ENCODE assay signal across 8 mouse cellular contexts in genomic region chr3:98336661-98337654, GRCm38 (mm10). TPM values are rescaled to one million over a fixed set of nuclear protein-coding genes. Genes with fewer than 3 reads are reported as not detected.
DNase-seq lines count a peak whose midpoint lies in the region; ATAC-seq and TF ChIP-seq lines count a peak whose summit lies in the region.

No protein-coding gene starts in this region.

- no peak for TF ChIP-seq CTCF in forebrain, postnatal 0 days (IDR thresholded peaks at IDR 0.05; ENCODE audit: low read depth)
- TF ChIP-seq CTCF in stomach, postnatal 0 days (IDR thresholded peaks at IDR 0.05; ENCODE audit: low read depth) = no peak

- WGBS in forebrain, postnatal 0 days = 57% methylated on average over 22 of the region's 22 CpGs
- WGBS in liver, embryonic 15.5 days (ENCODE audit: insufficient replicate concordance) = 63% methylated on average over 22 of the region's 22 CpGs
- WGBS in stomach, postnatal 0 days = 73% methylated on average over 22 of the region's 22 CpGs

- H3K27me3 ChIP-seq in forebrain, postnatal 0 days (ENCODE audit: insufficient read depth, low read length) = no peaks in the 10 kb centered on the region
- no peaks in the 10 kb centered on the region for H3K27me3 ChIP-seq in liver, embryonic 15.5 days
- H3K27me3 ChIP-seq in stomach, postnatal 0 days (ENCODE audit: control insufficient read depth, insufficient read depth, low read length) = no peaks in the 10 kb centered on the region

- no peak overlapping the region for H3K4me3 ChIP-seq in forebrain, postnatal 0 days (ENCODE audit: low read depth, low read length)
- peak overlapping the region; percentile 68 for H3K4me3 ChIP-seq in liver, embryonic 15.5 days (replicated peaks)
- H3K4me3 ChIP-seq in stomach, postnatal 0 days (ENCODE audit: low read depth, low read length) = no peak overlapping the region

- peak overlapping the region; percentile 90 for H3K4me2 ChIP-seq in forebrain, postnatal 0 days (ENCODE audit: low read depth)
- peak overlapping the region; percentile 88 for H3K4me2 ChIP-seq in liver, embryonic 15.5 days
- H3K4me2 ChIP-seq in stomach, postnatal 0 days (replicated peaks; ENCODE audit: low read depth) = no peak overlapping the region

- H3K9me3 ChIP-seq in forebrain, postnatal 0 days (ENCODE audit: low read length) = no peaks in the 10 kb centered on the region
- H3K9me3 ChIP-seq in liver, embryonic 15.5 days (replicated peaks) = no peaks in the 10 kb centered on the region
- no peaks in the 10 kb centered on the region for H3K9me3 ChIP-seq in stomach, postnatal 0 days (ENCODE audit: control insufficient read depth, low read length)

- H3K36me3 ChIP-seq in forebrain, postnatal 0 days (ENCODE audit: insufficient read depth) = no peaks in the 10 kb centered on the region
- H3K36me3 ChIP-seq in liver, embryonic 15.5 days (replicated peaks) = peaks cover 9% of the 10 kb centered on the region; the same call in 1 of the 2 replicates
- no peaks in the 10 kb centered on the region; the same call in 1 of the 2 replicates for H3K36me3 ChIP-seq in stomach, postnatal 0 days (ENCODE audit: control insufficient read depth, insufficient read depth, low read length)

- peak; percentile 62 for ATAC-seq in forebrain, postnatal 0 days
- ATAC-seq in liver, embryonic 15.5 days (ENCODE audit: insufficient read depth) = no peak
- no peak for ATAC-seq in stomach, postnatal 0 days (ENCODE audit: low FRiP score, low TSS enrichment)

- TF ChIP-seq EP300 in stomach, postnatal 0 days (optimal IDR thresholded peaks at IDR 0.05) = no peak

- no peak overlapping the region for H3K9ac ChIP-seq in forebrain, postnatal 0 days
- no peak overlapping the region for H3K9ac ChIP-seq in liver, embryonic 15.5 days
- no peak overlapping the region for H3K9ac ChIP-seq in stomach, postnatal 0 days (ENCODE audit: low read length)

- H3K27ac ChIP-seq in forebrain, postnatal 0 days (ENCODE audit: low read depth, low read length) = peak overlapping the region; percentile 40; the same call in 1 of the 2 replicates
- no peak overlapping the region for H3K27ac ChIP-seq in liver, embryonic 15.5 days (replicated peaks)
- H3K27ac ChIP-seq in stomach, postnatal 0 days (replicated peaks) = peak overlapping the region; percentile 53

- no peaks in the 10 kb centered on the region for H3K4me1 ChIP-seq in forebrain, postnatal 0 days (ENCODE audit: insufficient read depth)
- peaks cover 64% of the 10 kb centered on the region for H3K4me1 ChIP-seq in liver, embryonic 15.5 days (replicated peaks)
- no peaks in the 10 kb centered on the region; the same call in none of the 2 replicates for H3K4me1 ChIP-seq in stomach, postnatal 0 days (replicated peaks; ENCODE audit: control insufficient read depth, insufficient read depth)

- peak; percentile 35 for DNase-seq in retina, postnatal 1 day
- no peak for DNase-seq in retina, embryonic 14.5 days (ENCODE audit: low spot score)
- DNase-seq in forebrain, postnatal 0 days = peak; percentile 45
- no peak for DNase-seq in stomach, postnatal 0 days (ENCODE audit: low spot score)
- DNase-seq in left cerebral cortex, adult 11 months (ENCODE audit: low spot score) = no peak
- no peak for DNase-seq in layer of hippocampus, postnatal 14 days (ENCODE audit: low spot score in 2 of 2)
- no peak for DNase-seq in layer of hippocampus, postnatal 36 days

RNA-seq across cellular contexts. Expression of gene Phgdh, which starts 2.8 kb away (rescaled TPM):
- 139 and 151 TPM in 2 replicates for total RNA-seq in forebrain, postnatal 0 days (2014; rRNA removed)
- 149 and 160 TPM in 2 replicates for polyA plus RNA-seq in forebrain, postnatal 0 days (2015; fragmentation: Nextera tagmentation; extraction: Ambion mirVana)
- 208 and 233 TPM in 2 replicates for polyA plus RNA-seq in liver, embryonic 15.5 days (2015; fragmentation: Nextera tagmentation; extraction: Ambion mirVana)
- 87.7 and 95.1 TPM in 2 replicates for polyA plus RNA-seq in stomach, postnatal 0 days (2015; fragmentation: Nextera tagmentation; extraction: Ambion mirVana)
- total RNA-seq in layer of hippocampus, postnatal 14 days (2021) = 10 to 100 TPM; 62.8 to 72.3 TPM
- 10 to 100 TPM; 69.9 to 76.2 TPM for total RNA-seq in layer of hippocampus, postnatal 36 days (2021)

RNA-seq across cellular contexts. Expression of gene Zfp697, which starts 45.3 kb away (rescaled TPM):
- total RNA-seq in forebrain, postnatal 0 days (2014; rRNA removed) = 34.2 and 38.6 TPM in 2 replicates
- polyA plus RNA-seq in forebrain, postnatal 0 days (2015; fragmentation: Nextera tagmentation; extraction: Ambion mirVana) = 17.4 and 17.7 TPM in 2 replicates
- polyA plus RNA-seq in liver, embryonic 15.5 days (2015; fragmentation: Nextera tagmentation; extraction: Ambion mirVana) = 1.9 and 2.1 TPM in 2 replicates
- polyA plus RNA-seq in stomach, postnatal 0 days (2015; fragmentation: Nextera tagmentation; extraction: Ambion mirVana) = 1.6 and 2.1 TPM in 2 replicates
- total RNA-seq in layer of hippocampus, postnatal 14 days (2021) = 10 to 100 TPM; 25.7 to 26.9 TPM
- total RNA-seq in layer of hippocampus, postnatal 36 days (2021) = 10 to 100 TPM; 27.8 to 28.2 TPM

RNA-seq across cellular contexts. Expression of gene Hmgcs2, which starts 56.7 kb away (rescaled TPM):
- total RNA-seq in forebrain, postnatal 0 days (2014; rRNA removed) = 22.5 and 26.9 TPM in 2 replicates
- 30.0 and 33.6 TPM in 2 replicates for polyA plus RNA-seq in forebrain, postnatal 0 days (2015; fragmentation: Nextera tagmentation; extraction: Ambion mirVana)
- 155 and 223 TPM in 2 replicates for polyA plus RNA-seq in liver, embryonic 15.5 days (2015; fragmentation: Nextera tagmentation; extraction: Ambion mirVana)
- polyA plus RNA-seq in stomach, postnatal 0 days (2015; fragmentation: Nextera tagmentation; extraction: Ambion mirVana) = 290 and 337 TPM in 2 replicates
- total RNA-seq in layer of hippocampus, postnatal 14 days (2021) = 10 to 100 TPM; 10.4 to 13.7 TPM
- 1 to 10 TPM; 8.9 to 9.9 TPM for total RNA-seq in layer of hippocampus, postnatal 36 days (2021)

Comparison
In these comparisons a context has a peak if more than half of its experiments do, and no peak if none do; other contexts are left out.
1. DNase-seq: peak in retina, postnatal 1 day (single experiment) and forebrain, postnatal 0 days (single experiment); none in retina, embryonic 14.5 days (single experiment), stomach, postnatal 0 days (single experiment), left cerebral cortex, adult 11 months (single experiment), layer of hippocampus, postnatal 14 days (0 of 2) and layer of hippocampus, postnatal 36 days (0 of 2).